In the genomic region with DNA sequence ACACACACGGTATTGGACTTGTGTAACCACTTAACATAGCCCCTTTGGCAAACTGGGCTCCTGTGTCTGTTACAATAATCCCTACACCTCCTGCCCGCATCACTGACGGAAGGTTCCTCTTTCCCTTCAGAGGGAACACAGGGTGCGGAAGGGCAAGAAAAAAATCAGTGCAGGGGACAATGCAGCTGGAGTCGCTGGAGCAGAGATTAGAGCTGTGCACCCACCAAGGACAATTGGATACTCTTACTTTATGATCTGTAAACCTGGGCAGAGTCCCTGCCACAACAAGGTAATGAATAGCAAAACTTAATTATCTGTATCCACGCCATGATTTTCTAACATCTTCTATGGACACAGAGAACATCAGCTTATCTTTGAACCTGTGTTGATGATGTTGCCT, we compare ENCODE assay signal across 25 mouse cellular contexts.
"Had no signal": no experiment of that assay in that cellular context is flagged by ENCODE, and none has a peak within 500 bp of the region (broad histone marks: within the 10 kb centered on the region; RNA-seq: fewer than 3 reads in every experiment).

No protein-coding gene starts in this region.

- H3K4me3 ChIP-seq: layer of hippocampus, adult 2 months; limb, embryonic 12.5 days; limb, embryonic 15.5 days; megakaryocyte, embryonic 14.5 days; midbrain, embryonic 10.5 days; midbrain, embryonic 13.5 days; myocyte; neural tube, embryonic 13.5 days had no signal

- H3K27ac ChIP-seq: layer of hippocampus, adult 2 months; limb, embryonic 12.5 days; limb, embryonic 15.5 days; liver, embryonic 14.5 days; macrophage; midbrain, embryonic 10.5 days; midbrain, embryonic 13.5 days; neural tube, embryonic 13.5 days; stomach, postnatal 0 days had no signal

- H3K4me1 ChIP-seq: midbrain, embryonic 10.5 days; midbrain, embryonic 13.5 days; neural tube, embryonic 13.5 days had no signal

- H3K9me3 ChIP-seq: limb, embryonic 12.5 days; limb, embryonic 15.5 days; megakaryocyte, embryonic 14.5 days; midbrain, embryonic 10.5 days; midbrain, embryonic 13.5 days; neural tube, embryonic 13.5 days had no signal

- ATAC-seq: liver, postnatal 0 days; lung, postnatal 0 days; midbrain, embryonic 13.5 days; midbrain, embryonic 16.5 days had no signal

- DNase-seq: kidney, adult 11 months; kidney, adult 9 months; layer of hippocampus, adult 9-11 months; left cerebral cortex, postnatal 4 days; liver, postnatal 0 days; lung, embryonic 14.5 days; retina, postnatal 1 day; right cerebral cortex, postnatal 25 days; thymus, adult 2 months; thymus, postnatal 14 days; thymus, postnatal 4 days had no signal

- H3K36me3 ChIP-seq: limb, embryonic 12.5 days; limb, embryonic 15.5 days; midbrain, embryonic 10.5 days; midbrain, embryonic 13.5 days; neural tube, embryonic 13.5 days had no signal

- H3K4me2 ChIP-seq: limb, embryonic 12.5 days; limb, embryonic 15.5 days; liver, embryonic 11.5 days; lung, embryonic 14.5 days; midbrain, embryonic 13.5 days; neural tube, embryonic 13.5 days had no signal

- H3K9ac ChIP-seq: limb, embryonic 12.5 days; limb, embryonic 15.5 days; liver, embryonic 14.5 days; liver, postnatal 0 days; lung, embryonic 14.5 days; midbrain, embryonic 13.5 days; neural tube, embryonic 13.5 days had no signal

- H3K27me3 ChIP-seq: limb, embryonic 12.5 days; limb, embryonic 15.5 days; midbrain, embryonic 13.5 days; neural tube, embryonic 13.5 days had no signal
